Mouse (Mus musculus) CH12.LX (cell line): ENCODE data around the gene Slc17a4.

Experiments used
- CTCF ChIP-seq, 2 experiments: IDR thresholded peaks in 1 of 2; conservative IDR thresholded peaks in 1 of 2; 2 replicates each; pipeline ENCODE4 v1.5.1; 2011 to 2012; ENCODE audit warnings: low read depth in 2 of 2, low read length in 2 of 2, improper control_type of control experiment in 1 of 2, inconsistent platforms in 1 of 2, mild to moderate bottlenecking in 1 of 2, moderate library complexity in 1 of 2
- POLR2A ChIP-seq: IDR thresholded peaks from 2 replicates; pipeline ENCODE4 v1.6.1; 2011; ENCODE audit warnings: low read depth, mild to moderate bottlenecking, improper control_type of control experiment, low read length
- USF1 ChIP-seq: IDR thresholded peaks from 2 replicates; pipeline ENCODE4 v1.6.1; 2014; ENCODE audit warnings: low read depth, mild to moderate bottlenecking, inconsistent platforms, low read length, improper control_type of control experiment

DNA sequence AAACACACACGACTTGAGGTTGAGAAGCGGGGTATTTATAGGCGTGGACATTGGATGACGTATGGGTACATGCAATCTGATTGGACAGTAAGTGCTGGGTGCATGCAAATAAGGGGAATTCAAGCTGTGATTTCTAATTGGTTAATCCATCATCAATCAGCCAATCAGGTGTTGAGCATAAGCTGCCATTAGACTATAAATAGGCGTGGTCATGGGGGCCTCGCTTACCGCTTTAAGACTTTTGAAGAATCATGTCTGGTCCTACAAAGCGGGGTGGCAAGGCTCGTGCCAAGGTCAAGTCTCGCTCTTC lies 19.4 kb upstream of the Slc17a4 start, which contains the start of gene Hist1h2aa:
- no peak for TF ChIP-seq USF1
- no peak for TF ChIP-seq CTCF (conservative IDR thresholded peaks at IDR 0.05 in 1 of 2, IDR thresholded peaks at IDR 0.05 in 1 of 2; ENCODE audit: low read depth in 2 of 2, low read length in 2 of 2)
- TF ChIP-seq POLR2A = no peak
